Mouse (Mus musculus) gastrocnemius, postnatal 10 days (tissue): ENCODE data around the gene Vgll3. TPM values are rescaled to one million over a fixed set of nuclear protein-coding genes. Genes with fewer than 3 reads are reported as not detected.

Source experiments
- DNase-seq: peaks from one replicate; pipeline ENCODE4 v3.0.0; 2021; ENCODE audit warnings: mixed read lengths
- long read RNA-seq, 2 experiments: library from polyadenylated mRNA; stranded (forward); transcript quantifications; one replicate each; pipeline ENCODE4 v2.0.0; 2021
- total RNA-seq, 2 experiments: library from RNA; stranded (reverse); gene quantifications; 2 replicates each; pipeline ENCODE4 v1.2.3; 2021

Gene Vgll3
- 10 to 100 TPM; 13.1 to 17.1 TPM for total RNA-seq
- long read RNA-seq, experiment 1, full-length matches to known transcripts = 7 of 17 reads
- long read RNA-seq, experiment 1, partial matches to known transcripts = 6 of 17 reads
- long read RNA-seq, experiment 1, other reads (novel, unspliced or antisense) = 4 of 17 reads
- long read RNA-seq, experiment 2, partial matches to known transcripts = 12 of 17 reads
- long read RNA-seq, experiment 2, other reads (novel, unspliced or antisense) = 2 of 17 reads

- peak; percentile 70 for DNase-seq
Observed at GRCm38 (mm10) chr16:65814918-65815881, at the start of gene Vgll3. Gene Vgll3 (plus strand): TSS chr16:65815257.

- no peak for DNase-seq
Observed at GRCm38 (mm10) chr16:65765976-65766375, 49.1 kb upstream of the Vgll3 start.

- no peak for DNase-seq
Observed at GRCm38 (mm10) chr16:65785959-65786358, 29.1 kb upstream of the Vgll3 start.

- DNase-seq = no peak
Observed at GRCm38 (mm10) chr16:65816059-65816458, 1.0 kb downstream of the Vgll3 start.

- DNase-seq = no peak
Observed at GRCm38 (mm10) chr16:65818779-65819178, 3.7 kb downstream of the Vgll3 start.

- no peak for DNase-seq
Observed at GRCm38 (mm10) chr16:65820803-65821202, 5.7 kb downstream of the Vgll3 start.

DNA sequence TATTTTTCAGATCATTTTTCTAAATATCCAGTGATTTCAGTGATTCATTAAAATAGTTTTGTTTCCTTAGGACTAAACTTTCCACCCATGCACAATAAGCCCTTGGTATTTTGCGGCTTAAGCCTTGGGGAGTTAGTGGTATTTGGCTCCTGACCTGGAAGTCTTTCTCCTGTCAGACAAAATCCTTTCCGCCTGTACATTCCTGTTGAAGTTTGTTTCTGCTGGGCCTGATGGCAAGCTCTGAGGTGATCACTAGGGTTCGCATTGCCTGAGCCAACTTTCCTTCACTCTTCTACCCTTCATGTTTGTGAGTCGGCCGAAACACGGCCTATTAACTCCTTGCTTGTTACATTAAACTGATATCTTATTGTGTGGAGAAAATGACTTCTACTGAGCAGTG, 8.7 kb downstream of the Vgll3 start:
- DNase-seq = no peak

- peak; percentile 55 for DNase-seq
Observed at GRCm38 (mm10) chr16:65828141-65828565, 13.1 kb downstream of the Vgll3 start.

- DNase-seq = no peak
Observed at GRCm38 (mm10) chr16:65829096-65829495, 14.0 kb downstream of the Vgll3 start.

DNA sequence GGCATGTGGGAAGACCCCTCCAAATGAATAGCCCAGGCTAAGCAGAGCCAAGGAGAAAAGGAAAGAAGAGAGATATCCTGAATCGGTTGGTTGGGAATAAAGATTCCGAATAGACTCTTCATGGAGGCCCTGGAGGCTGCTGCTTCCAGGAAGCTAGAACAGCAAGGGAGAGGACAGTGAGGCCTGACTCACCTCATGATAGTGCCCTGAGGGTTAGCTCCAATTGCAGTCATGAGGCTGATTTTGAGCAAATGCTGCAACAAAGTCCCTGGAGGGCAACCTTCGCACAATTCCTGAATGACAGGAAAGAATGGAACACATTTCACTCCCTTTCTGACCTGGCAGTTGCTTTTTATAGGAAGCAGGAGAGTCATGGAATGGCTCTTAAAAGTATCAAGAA, 19.7 kb downstream of the Vgll3 start:
- no peak for DNase-seq

GRCm38 (mm10) chr16:65850126-65850525, 35.1 kb downstream of the Vgll3 start:
- no peak for DNase-seq

DNA sequence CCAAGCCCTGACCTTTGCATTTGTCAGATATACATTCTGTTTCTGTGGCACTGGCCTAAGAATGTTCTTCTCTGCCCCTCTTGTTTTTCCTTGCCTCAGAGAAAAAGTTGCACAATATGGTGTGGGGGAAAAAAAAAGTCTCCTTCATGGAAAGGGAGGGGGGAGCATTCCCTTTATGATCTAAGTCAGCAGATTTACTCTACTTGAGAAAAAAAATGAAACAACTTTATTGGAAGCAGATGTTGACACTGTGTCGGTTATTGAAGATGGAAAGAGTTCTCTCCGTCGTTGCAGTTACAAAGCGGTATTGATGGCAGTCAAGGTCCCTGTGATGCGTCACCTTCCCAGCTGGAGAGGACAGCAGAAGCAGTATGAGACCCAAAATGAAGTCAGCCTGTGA, 49.4 kb downstream of the Vgll3 start:
- DNase-seq = no peak

DNA sequence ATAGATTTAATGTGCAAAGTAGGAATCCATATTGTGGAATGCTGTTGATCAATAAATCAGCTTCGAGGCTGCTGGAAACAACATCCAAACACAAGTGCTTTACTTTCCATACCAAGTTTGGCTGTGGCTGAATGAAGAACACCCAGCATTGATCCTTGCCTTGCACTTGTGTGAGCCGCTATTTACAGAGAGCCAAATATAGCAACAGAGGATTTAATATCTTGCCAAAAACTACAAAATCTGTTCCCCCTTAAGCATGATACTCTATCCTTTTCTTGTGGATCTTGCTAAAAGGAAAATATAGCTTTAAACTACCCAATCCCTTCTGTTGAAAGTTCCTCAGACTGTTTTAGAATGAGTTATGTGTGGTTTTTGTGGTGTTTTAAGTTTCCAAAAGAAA, 52.9 kb downstream of the Vgll3 start:
- no peak for DNase-seq

DNA sequence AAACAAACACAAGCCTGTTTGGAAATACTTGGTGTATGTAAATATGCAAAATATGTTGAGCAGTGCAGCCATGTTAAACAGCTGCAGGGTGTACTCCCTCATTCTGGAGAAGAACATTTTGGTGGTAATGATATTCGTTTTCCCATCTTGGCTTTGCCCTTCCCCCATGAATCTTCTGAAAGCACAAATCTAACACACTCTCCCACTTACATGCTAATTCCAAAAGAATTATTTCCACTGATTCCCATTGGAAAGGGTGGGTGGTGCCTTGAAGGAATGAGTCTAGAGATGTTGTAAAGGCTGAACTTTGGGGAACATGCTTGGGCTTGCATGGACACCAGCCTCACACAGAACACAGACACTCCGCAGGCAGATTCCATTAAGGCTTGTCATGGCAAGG, 53.9 kb downstream of the Vgll3 start:
- no peak for DNase-seq

DNA sequence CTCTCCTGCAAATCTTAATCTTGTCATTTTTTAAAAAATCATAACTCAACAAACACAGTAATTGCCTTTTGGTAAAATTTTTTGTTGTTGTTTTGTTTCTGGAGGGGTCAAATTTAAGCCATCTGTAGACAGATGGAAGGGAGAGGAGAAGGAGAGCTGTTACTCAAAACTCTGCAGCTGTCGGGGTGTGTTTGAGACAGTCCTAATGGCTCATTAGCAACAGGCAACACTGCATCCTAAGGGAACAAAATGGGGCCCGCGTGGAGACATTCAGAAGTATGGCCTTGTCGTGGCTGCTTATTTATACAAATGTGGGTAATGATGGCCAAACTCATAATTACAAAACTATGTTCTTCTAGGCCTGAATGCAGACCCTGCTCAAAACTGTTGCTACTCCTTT, 73.9 kb downstream of the Vgll3 start:
- DNase-seq = no peak
